Mouse (Mus musculus) left cerebral cortex, adult 8-10 months (tissue): ENCODE results near the gene Cdk5. TPM values are rescaled to one million over a fixed set of nuclear protein-coding genes. Genes with fewer than 3 reads are reported as not detected.

ENCODE experiments used
- DNase-seq, 2 experiments: peaks; one replicate each; pipeline ENCODE4 v3.0.0; 2022; ENCODE audit warnings: low spot score in 2 of 2
- total RNA-seq, 4 experiments: library from RNA; stranded (reverse); gene quantifications; 2 replicates each; pipeline ENCODE4 v1.2.4; 2022

Gene Cdk5
- total RNA-seq: 100 to 1,000 TPM; 121 to 136 (median 129) TPM

- DNase-seq: peak; percentile 95 to 100
These were observed at the start of gene Cdk5, which contains the start of gene Slc4a2 for GRCm38 (mm10) chr5:24423129-24424003. TSS of gene Cdk5 (minus strand) at chr5:24423530. TSS of gene Slc4a2 (plus strand) at chr5:24423837.

- DNase-seq: no peak
These were observed 47.3 kb upstream of the Cdk5 start for GRCm38 (mm10) chr5:24470600-24470999.

GRCm38 (mm10) chr5:24466762-24467161 lies 43.4 kb upstream of the Cdk5 start:
- DNase-seq: no peak

GRCm38 (mm10) chr5:24455613-24456012 lies 32.3 kb upstream of the Cdk5 start:
- no peak for DNase-seq

GRCm38 (mm10) chr5:24455076-24455475 lies 31.7 kb upstream of the Cdk5 start:
- no peak for DNase-seq

- DNase-seq: no peak
These were observed 30.6 kb upstream of the Cdk5 start for GRCm38 (mm10) chr5:24453985-24454303.

GRCm38 (mm10) chr5:24453283-24453984 lies 30.1 kb upstream of the Cdk5 start:
- DNase-seq: no peak

GRCm38 (mm10) chr5:24452691-24453233 lies 29.4 kb upstream of the Cdk5 start:
- no peak for DNase-seq

- DNase-seq: no peak
These were observed 28.8 kb upstream of the Cdk5 start, which contains the start of gene Agap3 for GRCm38 (mm10) chr5:24452030-24452690. TSS of gene Agap3 (plus strand) at chr5:24452177.

- DNase-seq: peak; percentile 61 to 86
These were observed 28.1 kb upstream of the Cdk5 start for GRCm38 (mm10) chr5:24451264-24452029.

GRCm38 (mm10) chr5:24447624-24448298 lies 24.4 kb upstream of the Cdk5 start, which contains the start of gene Tmub1:
TSS of gene Tmub1 (minus strand) at chr5:24447854.
- DNase-seq: peak; percentile 78 to 83

- DNase-seq: no peak
These were observed 23.3 kb upstream of the Cdk5 start for GRCm38 (mm10) chr5:24446630-24447029.

- no peak for DNase-seq
These were observed 22.2 kb upstream of the Cdk5 start for GRCm38 (mm10) chr5:24445428-24446080.

GRCm38 (mm10) chr5:24444746-24445427 lies 21.6 kb upstream of the Cdk5 start, which contains the start of gene Fastk:
TSS of gene Fastk (minus strand) at chr5:24445287.
- peak; percentile 78 to 92 for DNase-seq

GRCm38 (mm10) chr5:24443927-24444326 lies 20.6 kb upstream of the Cdk5 start:
- DNase-seq: no peak

GRCm38 (mm10) chr5:24443204-24443603 lies 19.9 kb upstream of the Cdk5 start:
- DNase-seq: no peak

GRCm38 (mm10) chr5:24442029-24442428 lies 18.7 kb upstream of the Cdk5 start:
- no peak for DNase-seq

- no peak for DNase-seq
These were observed 17.9 kb upstream of the Cdk5 start for GRCm38 (mm10) chr5:24441187-24441586.

- no peak for DNase-seq
These were observed 10.7 kb upstream of the Cdk5 start for GRCm38 (mm10) chr5:24433993-24434392.
